Mouse (Mus musculus): ENCODE results near the gene Fabp7. TPM values are rescaled to one million over a fixed set of nuclear protein-coding genes. Genes with fewer than 3 reads are reported as not detected.

The Fabp7 gene
- polyA plus RNA-seq, 1 experiment from 2014 or later: 91.3 TPM

GRCm38 (mm10) chr10:57794018-57794417, 9.3 kb downstream of the Fabp7 start, which contains the start of gene Smpdl3a:
TSS of gene Smpdl3a (plus strand) at chr10:57794335.
- Histone ChIP-seq H3K4me3 (ENCODE audit: low read depth, low read length) (peak within 1 kb of the TSS; percentile 61), H3K9me3 (ENCODE audit: control insufficient read depth, low read length) (0 out of 2 replicates have a peak, but pooled peaks cover 3% of the 10 kb centered on the region), H3K27me3 (replicated peaks; ENCODE audit: control insufficient read depth, insufficient read depth, low read length) (no peaks in the 10 kb centered on the region), H3K4me1 (ENCODE audit: control insufficient read depth, insufficient read depth, low read length) (peaks cover 12% of the 10 kb centered on the region), H3K4me2 (ENCODE audit: low read depth, low read length) (peak within 1 kb of the TSS; percentile 96), H3K27ac (replicated peaks; ENCODE audit: low read depth, low read length) (peak within 1 kb of the TSS; percentile 55), H3K9ac (ENCODE audit: low read depth, low read length) (peak within 1 kb of the TSS; percentile 75), H3K36me3 (ENCODE audit: control insufficient read depth, insufficient read depth, low read length) (no peaks in the 10 kb centered on the region)
- WGBS: 78% methylated on average over 7 of the region's 7 CpGs
- DNase-seq (ENCODE audit: low spot score): no peak
- no peak for ATAC-seq (ENCODE audit: low read depth)

- ATAC-seq (ENCODE audit: low read depth) (peak; percentile 69), DNase-seq (ENCODE audit: low spot score) (peak; percentile 43)
- peak overlapping the region; percentile 55 for H3K27ac ChIP-seq (replicated peaks; ENCODE audit: low read depth, low read length)
- WGBS: 0% methylated on average over 43 of the region's 44 CpGs
- H3K4me2 ChIP-seq (ENCODE audit: low read depth, low read length): peak overlapping the region; percentile 96
- H3K4me3 ChIP-seq (ENCODE audit: low read depth, low read length): peak overlapping the region; percentile 61
- H3K36me3 ChIP-seq (ENCODE audit: control insufficient read depth, insufficient read depth, low read length): no peaks in the 10 kb centered on the region
- 0 out of 2 replicates have a peak, but pooled peaks cover 3% of the 10 kb centered on the region for H3K9me3 ChIP-seq (ENCODE audit: control insufficient read depth, low read length)
- no peaks in the 10 kb centered on the region for H3K27me3 ChIP-seq (replicated peaks; ENCODE audit: control insufficient read depth, insufficient read depth, low read length)
- H3K9ac ChIP-seq (ENCODE audit: low read depth, low read length): peak overlapping the region; percentile 75
- H3K4me1 ChIP-seq (ENCODE audit: control insufficient read depth, insufficient read depth, low read length): peaks cover 12% of the 10 kb centered on the region
These were observed 10.1 kb downstream of the Fabp7 start for GRCm38 (mm10) chr10:57794491-57795461.

DNA sequence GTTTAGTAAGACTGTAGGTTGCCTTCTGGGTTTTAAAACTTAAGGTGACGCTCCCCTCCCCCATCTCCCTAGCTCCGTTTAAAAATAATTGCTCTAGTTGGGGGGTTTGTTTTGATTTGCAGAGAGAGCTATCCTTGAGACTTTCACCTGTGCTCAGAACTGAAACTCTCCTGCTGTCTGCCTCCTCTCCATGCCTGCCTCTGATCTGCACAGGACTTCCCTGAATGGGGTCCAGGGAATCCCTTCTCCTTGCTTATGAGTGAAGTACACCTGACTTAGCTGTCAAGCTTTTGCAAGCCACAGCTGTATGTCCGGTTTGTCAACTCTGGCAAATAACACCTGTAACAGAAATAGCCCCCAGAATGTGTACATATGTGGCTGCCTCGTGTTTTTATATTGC, 10.9 kb downstream of the Fabp7 start:
- DNase-seq (ENCODE audit: low spot score) (peak; percentile 29), ATAC-seq (ENCODE audit: low read depth) (no peak)
- H3K9ac ChIP-seq (ENCODE audit: low read depth, low read length): peak overlapping the region; percentile 75
- no peaks in the 10 kb centered on the region for H3K36me3 ChIP-seq (ENCODE audit: control insufficient read depth, insufficient read depth, low read length)
- peaks cover 12% of the 10 kb centered on the region for H3K4me1 ChIP-seq (ENCODE audit: control insufficient read depth, insufficient read depth, low read length)
- peak overlapping the region; percentile 96 for H3K4me2 ChIP-seq (ENCODE audit: low read depth, low read length)
- 26% methylated on average over 4 of the region's 4 CpGs for WGBS
- no peaks in the 10 kb centered on the region for H3K27me3 ChIP-seq (replicated peaks; ENCODE audit: control insufficient read depth, insufficient read depth, low read length)
- H3K4me3 ChIP-seq (ENCODE audit: low read depth, low read length): peak overlapping the region; percentile 61
- 0 out of 2 replicates have a peak overlapping the region, but pooled peaks have one; percentile 12 for H3K27ac ChIP-seq (replicated peaks; ENCODE audit: low read depth, low read length)
- H3K9me3 ChIP-seq (ENCODE audit: control insufficient read depth, low read length): 0 out of 2 replicates have a peak, but pooled peaks cover 3% of the 10 kb centered on the region

DNA sequence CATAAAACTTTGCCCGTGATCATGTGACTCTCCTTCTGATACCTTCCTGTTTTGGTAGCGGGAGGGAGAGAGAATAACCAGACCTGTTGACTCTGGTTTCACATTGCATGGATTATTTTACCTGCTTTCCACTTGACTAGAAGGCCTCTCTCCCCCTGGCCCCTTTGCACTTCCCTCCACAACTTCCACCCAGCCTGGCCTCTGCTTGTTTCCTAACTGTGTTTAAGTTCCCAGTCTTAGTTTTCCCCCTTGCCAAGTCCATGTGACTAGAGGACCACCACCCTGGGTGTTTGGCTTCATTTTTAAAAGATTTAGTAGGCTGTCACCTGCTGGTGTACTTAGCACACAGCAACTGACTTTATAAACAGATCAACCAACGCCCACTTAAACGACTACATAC, 11.4 kb downstream of the Fabp7 start:
- ATAC-seq (ENCODE audit: low read depth): peak; percentile 36
- H3K4me2 ChIP-seq (ENCODE audit: low read depth, low read length): peak overlapping the region; percentile 96
- 0 out of 2 replicates have a peak overlapping the region, but pooled peaks have one; percentile 12 for H3K27ac ChIP-seq (replicated peaks; ENCODE audit: low read depth, low read length)
- H3K36me3 ChIP-seq (ENCODE audit: control insufficient read depth, insufficient read depth, low read length): no peaks in the 10 kb centered on the region
- WGBS: 44% methylated on average over 4 of the region's 4 CpGs
- H3K4me3 ChIP-seq (ENCODE audit: low read depth, low read length): 0 out of 2 replicates have a peak overlapping the region, but pooled peaks have one; percentile 61
- 0 out of 2 replicates have a peak, but pooled peaks cover 3% of the 10 kb centered on the region for H3K9me3 ChIP-seq (ENCODE audit: control insufficient read depth, low read length)
- H3K27me3 ChIP-seq (replicated peaks; ENCODE audit: control insufficient read depth, insufficient read depth, low read length): no peaks in the 10 kb centered on the region
- H3K9ac ChIP-seq (ENCODE audit: low read depth, low read length): no peak overlapping the region
- peak; percentile 53 for DNase-seq (ENCODE audit: low spot score)
- peaks cover 12% of the 10 kb centered on the region for H3K4me1 ChIP-seq (ENCODE audit: control insufficient read depth, insufficient read depth, low read length)

DNA sequence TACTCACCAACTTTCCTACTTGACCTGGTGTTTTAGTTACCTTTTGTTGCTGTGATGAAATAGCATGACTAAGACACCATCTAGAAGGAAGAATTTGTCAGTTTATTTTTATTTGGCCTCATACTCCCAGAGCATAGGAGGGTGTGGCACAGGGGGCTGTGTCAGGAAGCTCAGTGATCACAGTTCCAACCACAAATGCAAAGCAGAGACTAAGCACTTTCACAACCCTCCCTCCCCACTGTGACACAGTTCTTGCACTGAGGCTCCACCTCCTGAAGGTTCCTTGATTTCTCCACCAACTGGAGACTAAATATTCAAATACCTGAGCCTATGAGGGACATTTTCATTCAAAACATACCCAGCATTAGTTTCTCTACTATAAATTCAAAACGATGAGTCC, 14.8 kb downstream of the Fabp7 start:
- no peak overlapping the region for H3K4me2 ChIP-seq (ENCODE audit: low read depth, low read length)
- DNase-seq (ENCODE audit: low spot score): no peak
- peaks cover 9% of the 10 kb centered on the region for H3K4me1 ChIP-seq (ENCODE audit: control insufficient read depth, insufficient read depth, low read length)
- WGBS: 86% methylated on average over 1 of the region's 1 CpGs
- H3K9ac ChIP-seq (ENCODE audit: low read depth, low read length): no peak overlapping the region
- H3K36me3 ChIP-seq (ENCODE audit: control insufficient read depth, insufficient read depth, low read length): no peaks in the 10 kb centered on the region
- H3K9me3 ChIP-seq (ENCODE audit: control insufficient read depth, low read length): no peaks in the 10 kb centered on the region
- ATAC-seq (ENCODE audit: low read depth): no peak
- no peaks in the 10 kb centered on the region for H3K27me3 ChIP-seq (replicated peaks; ENCODE audit: control insufficient read depth, insufficient read depth, low read length)
- no peak overlapping the region for H3K4me3 ChIP-seq (ENCODE audit: low read depth, low read length)
- no peak overlapping the region for H3K27ac ChIP-seq (replicated peaks; ENCODE audit: low read depth, low read length)

DNA sequence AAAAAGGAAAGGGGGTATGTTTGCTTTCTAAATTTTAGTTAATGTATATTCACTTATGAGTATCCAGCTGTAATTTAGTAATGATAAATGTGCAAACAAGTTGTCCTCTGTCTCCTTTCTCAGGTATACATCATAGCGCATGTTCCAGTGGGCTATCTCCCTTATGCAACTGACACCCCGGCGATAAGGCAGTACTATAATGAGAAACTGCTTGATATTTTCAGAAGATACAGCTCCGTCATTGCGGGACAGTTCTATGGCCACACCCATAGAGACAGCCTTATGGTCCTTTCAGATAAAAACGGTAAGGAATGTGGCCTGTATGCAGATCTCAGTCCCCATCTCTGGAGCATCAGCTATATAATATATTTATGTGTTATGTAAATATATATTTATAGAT, 23.1 kb downstream of the Fabp7 start:
- no peaks in the 10 kb centered on the region for H3K36me3 ChIP-seq (ENCODE audit: control insufficient read depth, insufficient read depth, low read length)
- 90% methylated on average over 6 of the region's 6 CpGs for WGBS

DNA sequence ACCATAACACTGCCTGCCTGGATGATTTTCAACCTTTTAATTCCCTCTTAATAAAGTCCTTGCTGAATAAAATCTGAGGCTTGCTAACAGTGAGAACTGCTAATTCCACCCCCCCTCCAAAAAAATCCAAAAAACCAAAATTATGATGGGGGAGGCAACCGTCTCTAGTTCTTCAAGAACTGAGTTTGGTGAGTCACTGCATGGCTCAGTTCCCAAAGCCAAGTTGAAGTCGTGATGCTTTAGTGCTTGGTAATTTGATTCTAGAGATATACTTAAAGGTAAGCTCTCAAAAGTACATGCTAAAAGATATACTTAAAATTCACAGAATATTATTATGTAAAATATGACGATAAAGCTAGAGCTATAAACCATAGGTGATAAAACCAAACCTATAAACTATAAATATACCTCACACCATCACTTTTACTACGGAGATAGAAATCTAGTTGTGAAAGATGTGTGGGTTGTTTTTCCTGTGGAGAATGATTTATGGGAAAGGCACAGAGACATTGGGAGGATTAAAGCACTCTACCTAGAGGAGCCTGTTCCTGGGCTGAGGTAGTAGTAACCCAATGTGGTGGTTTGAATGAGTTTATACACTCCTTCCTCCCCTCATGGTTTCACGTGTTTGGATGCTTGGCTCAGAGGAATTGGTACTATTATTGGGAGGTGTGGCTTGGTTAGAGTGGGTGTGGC, 27.6 kb downstream of the Fabp7 start:
- DNase-seq (ENCODE audit: low spot score) (no peak), ATAC-seq (ENCODE audit: low read depth) (no peak)
- Histone ChIP-seq H3K27ac (replicated peaks; ENCODE audit: low read depth, low read length) (no peak overlapping the region), H3K4me2 (ENCODE audit: low read depth, low read length) (no peak overlapping the region), H3K4me1 (ENCODE audit: control insufficient read depth, insufficient read depth, low read length) (no peaks in the 10 kb centered on the region), H3K9me3 (ENCODE audit: control insufficient read depth, low read length) (no peaks in the 10 kb centered on the region), H3K4me3 (ENCODE audit: low read depth, low read length) (no peak overlapping the region), H3K36me3 (ENCODE audit: control insufficient read depth, insufficient read depth, low read length) (no peaks in the 10 kb centered on the region), H3K27me3 (replicated peaks; ENCODE audit: control insufficient read depth, insufficient read depth, low read length) (no peaks in the 10 kb centered on the region), H3K9ac (ENCODE audit: low read depth, low read length) (no peak overlapping the region)
- 82% methylated on average over 5 of the region's 5 CpGs for WGBS

More for the DNA sequence above, 23.1 kb downstream of the Fabp7 start:
- H3K27me3 ChIP-seq (replicated peaks; ENCODE audit: control insufficient read depth, insufficient read depth, low read length): no peaks in the 10 kb centered on the region
- no peak overlapping the region for H3K4me2 ChIP-seq (ENCODE audit: low read depth, low read length)
- no peak overlapping the region for H3K4me3 ChIP-seq (ENCODE audit: low read depth, low read length)
- no peaks in the 10 kb centered on the region for H3K9me3 ChIP-seq (ENCODE audit: control insufficient read depth, low read length)
- no peak overlapping the region for H3K9ac ChIP-seq (ENCODE audit: low read depth, low read length)
- ATAC-seq (ENCODE audit: low read depth): no peak
- H3K4me1 ChIP-seq (ENCODE audit: control insufficient read depth, insufficient read depth, low read length): no peaks in the 10 kb centered on the region
- no peak for DNase-seq (ENCODE audit: low spot score)
- no peak overlapping the region for H3K27ac ChIP-seq (replicated peaks; ENCODE audit: low read depth, low read length)

DNA sequence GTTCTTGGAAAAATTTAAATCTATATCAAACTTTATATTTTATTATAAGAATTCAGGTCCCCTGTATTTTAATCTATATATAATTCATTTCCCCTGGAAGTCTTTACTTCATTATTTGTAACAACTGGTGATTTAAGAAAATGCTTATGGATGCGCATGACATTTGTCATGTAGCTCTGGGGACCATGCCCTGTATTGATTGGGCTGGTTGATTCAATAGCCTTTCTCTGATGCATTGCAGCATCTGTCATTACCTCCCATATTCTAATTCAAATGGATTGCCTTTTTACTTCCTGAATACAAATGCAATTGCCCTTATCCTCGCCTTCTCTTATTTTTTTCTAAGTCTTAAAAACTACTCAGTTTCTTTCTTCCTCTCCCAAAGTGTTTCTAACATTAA, 29.6 kb downstream of the Fabp7 start:
- no peak for DNase-seq (ENCODE audit: low spot score)
- no peaks in the 10 kb centered on the region for H3K9me3 ChIP-seq (ENCODE audit: control insufficient read depth, low read length)
- H3K4me3 ChIP-seq (ENCODE audit: low read depth, low read length): no peak overlapping the region
- no peaks in the 10 kb centered on the region for H3K36me3 ChIP-seq (ENCODE audit: control insufficient read depth, insufficient read depth, low read length)
- 84% methylated on average over 2 of the region's 2 CpGs for WGBS
- ATAC-seq (ENCODE audit: low read depth): no peak
- no peaks in the 10 kb centered on the region for H3K27me3 ChIP-seq (replicated peaks; ENCODE audit: control insufficient read depth, insufficient read depth, low read length)
- no peak overlapping the region for H3K4me2 ChIP-seq (ENCODE audit: low read depth, low read length)
- H3K27ac ChIP-seq (replicated peaks; ENCODE audit: low read depth, low read length): no peak overlapping the region
- H3K9ac ChIP-seq (ENCODE audit: low read depth, low read length): no peak overlapping the region
- no peaks in the 10 kb centered on the region for H3K4me1 ChIP-seq (ENCODE audit: control insufficient read depth, insufficient read depth, low read length)
